Mouse (Mus musculus) 3134 (cell line): ENCODE data around the gene Plekhg5.

Source experiments
- DNase-seq: peaks from one replicate; pipeline ENCODE4 v3.0.0-alpha.2; 2011; ENCODE audit warnings: low spot score; ENCODE audit not compliant: insufficient read length; ENCODE audit errors: extremely low read depth

Gene Plekhg5

DNA sequence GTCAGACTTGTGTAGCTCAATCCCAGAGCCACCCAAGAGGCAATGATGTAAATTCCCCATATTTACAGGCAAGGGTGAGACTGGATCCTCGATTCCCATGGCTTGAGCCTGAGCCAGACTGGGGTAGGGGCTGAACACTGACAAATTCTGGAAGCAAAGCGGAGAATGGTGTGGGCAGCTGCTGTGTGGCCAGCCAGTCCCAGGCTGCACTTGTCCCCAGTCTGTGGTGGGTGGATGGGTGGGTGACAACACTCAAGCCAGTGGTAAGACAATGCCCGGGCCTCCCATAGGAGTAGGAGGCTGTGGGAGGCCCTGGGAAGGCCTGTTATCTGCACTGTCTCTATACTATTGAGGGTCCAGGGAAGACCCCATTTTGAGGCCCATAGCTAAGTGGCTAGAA is 3.1 kb upstream of the Plekhg5 start:
- no peak for DNase-seq

DNA sequence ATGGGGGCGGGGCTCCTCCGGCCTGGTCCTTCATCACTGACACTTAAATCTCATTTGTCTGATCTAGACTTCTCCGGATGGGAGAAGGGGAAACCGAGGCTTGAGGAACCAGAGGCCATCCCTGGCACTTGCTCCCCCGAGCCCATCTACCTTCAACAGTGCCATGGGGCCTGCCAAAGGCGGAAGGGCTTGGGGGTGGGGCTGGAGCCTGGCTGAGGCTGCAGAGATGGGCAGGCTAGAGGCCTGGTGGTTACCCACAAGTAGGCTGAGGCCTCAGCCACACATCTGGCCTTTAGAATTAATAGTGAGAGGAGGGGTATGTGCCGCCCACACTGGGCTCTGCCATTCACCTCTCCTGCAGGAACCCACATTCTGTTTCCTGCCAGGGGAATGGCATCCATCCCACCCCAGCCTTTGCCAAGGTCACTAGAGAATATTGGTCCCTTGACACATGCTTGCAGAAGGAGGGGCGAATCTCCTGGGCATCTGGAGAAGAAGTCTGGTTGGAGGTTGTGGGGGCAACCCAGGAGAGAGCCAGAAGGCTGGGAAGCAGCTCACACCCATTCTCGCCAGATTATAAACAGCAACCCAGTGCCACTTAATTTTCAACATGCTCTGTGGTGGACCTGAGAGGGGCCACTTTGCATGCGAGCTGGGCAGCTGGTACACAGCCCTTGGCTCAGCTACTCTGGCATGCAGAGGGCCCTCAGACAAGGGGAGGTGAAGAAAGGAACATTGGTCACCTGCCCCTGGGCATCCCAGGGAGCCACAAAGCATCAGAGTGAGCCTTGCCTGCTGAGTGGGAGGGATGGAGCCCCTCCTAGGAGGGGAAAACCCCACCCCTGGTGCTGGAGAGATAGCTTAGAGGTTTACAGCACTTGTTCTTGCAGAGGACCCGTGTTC is 1.6 kb upstream of the Plekhg5 start:
- peak; percentile 74 for DNase-seq

- no peak for DNase-seq
These were observed 357 bp downstream of the Plekhg5 start for GRCm38 (mm10) chr4:152072655-152073054.

DNA sequence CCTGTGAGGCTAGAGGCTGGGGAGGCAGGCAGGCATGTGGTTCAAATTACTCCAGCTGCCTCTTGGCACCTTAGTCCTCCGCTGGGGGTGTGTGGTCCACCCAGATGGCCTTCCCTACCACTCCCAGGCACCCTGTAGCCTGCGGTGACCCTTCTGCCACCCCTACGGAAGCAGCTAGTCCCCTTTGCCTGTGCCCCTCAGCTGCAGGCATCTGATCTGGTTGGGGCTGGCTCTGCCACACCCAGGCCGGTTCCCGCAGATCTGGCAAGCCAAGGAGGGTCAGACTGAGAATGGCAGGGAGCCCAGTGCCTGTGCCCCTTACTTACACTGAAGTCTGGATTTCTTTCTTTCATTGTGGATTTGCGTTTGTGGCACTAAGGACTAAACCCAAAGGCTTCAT is 1.4 kb downstream of the Plekhg5 start:
- no peak for DNase-seq

- DNase-seq: no peak
These were observed 2.2 kb downstream of the Plekhg5 start for GRCm38 (mm10) chr4:152074548-152074947.

GRCm38 (mm10) chr4:152077191-152077590 is 4.9 kb downstream of the Plekhg5 start:
- DNase-seq: no peak

DNA sequence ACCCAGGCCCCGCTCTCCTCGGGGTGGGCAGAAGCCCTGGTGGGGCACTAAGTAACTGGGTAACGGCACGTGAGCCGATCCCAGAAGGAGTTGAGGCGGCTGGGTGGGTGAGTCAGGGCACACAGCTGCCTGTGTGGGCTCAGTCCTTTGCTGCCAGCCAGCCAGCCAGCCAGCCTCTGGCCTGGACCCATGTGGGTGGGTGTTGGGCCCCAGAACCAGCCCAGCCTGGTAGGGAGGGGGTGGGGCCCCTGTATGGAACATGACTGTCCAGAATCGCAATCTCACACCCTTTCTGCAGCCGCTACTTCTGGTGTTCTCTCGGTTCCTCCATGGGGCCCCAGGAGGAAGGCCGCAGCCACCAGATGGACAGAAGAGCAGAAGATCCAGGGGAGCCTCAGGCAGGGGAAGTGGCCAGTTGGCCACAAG is 5.8 kb downstream of the Plekhg5 start:
- DNase-seq: peak; percentile 73

DNA sequence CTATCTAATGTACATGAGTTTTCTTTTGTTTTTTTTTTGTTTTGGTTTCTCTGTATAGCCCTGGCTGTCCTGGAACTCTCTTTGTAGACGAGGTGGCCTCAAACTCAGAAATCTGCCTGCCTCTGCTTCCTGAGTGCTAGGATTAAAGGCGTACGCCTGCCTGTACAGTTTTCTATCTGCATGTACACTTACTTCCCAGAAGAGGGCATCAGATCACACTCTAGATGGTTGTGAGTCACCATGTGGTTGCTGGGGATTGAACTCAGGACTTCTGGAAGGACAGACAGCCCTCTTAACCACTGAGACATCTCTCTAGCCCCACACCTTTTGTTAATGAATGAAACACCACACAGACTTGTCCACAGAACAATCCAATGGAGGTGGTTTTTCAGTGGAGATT is 7.0 kb downstream of the Plekhg5 start:
- no peak for DNase-seq

DNA sequence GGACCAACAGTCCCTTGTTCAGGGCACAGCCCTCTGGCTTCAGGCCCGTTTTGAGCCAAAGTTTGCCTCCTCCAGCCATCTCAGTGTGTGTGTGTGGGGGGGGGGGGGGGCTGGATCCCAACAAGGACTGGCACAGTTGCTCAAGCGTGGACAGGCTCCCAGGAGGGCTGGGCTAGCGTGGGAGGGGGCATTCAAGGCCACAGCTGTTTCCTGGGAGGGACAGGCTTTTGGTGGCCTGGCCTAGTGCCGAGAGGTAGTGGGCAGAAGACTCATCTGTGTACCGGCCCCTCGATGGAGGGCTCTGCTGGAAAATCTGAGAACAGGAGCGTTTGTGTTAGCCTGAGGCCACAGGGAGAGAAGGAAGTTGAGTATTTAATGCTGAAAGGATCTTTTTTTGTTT is 7.6 kb downstream of the Plekhg5 start:
- DNase-seq: peak; percentile 34

DNA sequence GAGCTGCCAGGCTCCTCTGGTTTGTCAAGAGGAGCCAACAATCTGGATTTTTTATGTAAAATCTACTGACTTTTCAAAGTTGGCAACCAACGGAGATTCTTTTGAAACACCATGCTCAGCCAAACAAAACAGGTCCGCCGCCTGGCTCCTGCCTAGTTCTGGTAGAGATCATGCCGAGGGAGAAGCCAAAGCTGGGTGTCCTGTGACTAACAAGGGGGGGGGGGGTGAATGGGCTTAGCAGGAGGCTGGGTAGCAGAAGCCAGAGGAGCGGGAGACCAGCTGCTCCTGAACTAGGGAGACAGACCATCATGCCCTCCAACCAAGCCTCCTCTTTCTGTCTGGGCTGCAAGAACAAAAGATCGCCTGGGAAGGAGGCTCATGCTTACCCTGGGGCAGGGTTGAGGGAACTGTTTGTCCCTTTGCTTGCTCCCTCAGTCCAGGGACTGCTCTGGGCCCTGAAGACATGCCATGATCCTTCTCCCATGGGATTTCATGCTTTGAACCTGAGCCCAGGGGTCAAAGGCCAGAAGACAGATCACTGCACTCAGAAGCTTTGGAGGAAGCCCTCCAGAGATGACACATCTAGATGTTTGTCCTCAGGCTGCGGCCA is 11.4 kb downstream of the Plekhg5 start:
- DNase-seq: peak; percentile 59

DNA sequence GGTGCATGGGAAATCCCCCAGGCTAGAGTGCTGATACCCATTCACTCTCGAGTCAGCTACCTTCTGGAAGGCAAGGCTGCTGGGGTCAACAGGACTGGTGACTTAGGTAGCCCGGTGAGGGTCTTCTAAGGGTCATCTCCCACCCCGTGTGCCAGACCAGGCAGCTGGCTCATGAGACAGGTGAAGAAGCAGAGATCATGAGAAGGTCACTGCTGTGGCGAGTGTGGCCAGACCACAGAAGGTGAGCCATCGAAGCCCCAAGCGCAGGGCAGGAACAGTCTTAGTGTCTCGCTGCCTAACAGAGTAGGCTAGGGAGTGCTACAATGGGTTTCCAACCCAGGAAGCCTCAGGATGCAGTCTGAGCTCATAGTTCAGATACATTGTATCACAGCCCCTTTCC is 12.3 kb downstream of the Plekhg5 start:
- DNase-seq: no peak

- peak; percentile 58 for DNase-seq
These were observed 14.4 kb downstream of the Plekhg5 start for GRCm38 (mm10) chr4:152086505-152087210.

DNA sequence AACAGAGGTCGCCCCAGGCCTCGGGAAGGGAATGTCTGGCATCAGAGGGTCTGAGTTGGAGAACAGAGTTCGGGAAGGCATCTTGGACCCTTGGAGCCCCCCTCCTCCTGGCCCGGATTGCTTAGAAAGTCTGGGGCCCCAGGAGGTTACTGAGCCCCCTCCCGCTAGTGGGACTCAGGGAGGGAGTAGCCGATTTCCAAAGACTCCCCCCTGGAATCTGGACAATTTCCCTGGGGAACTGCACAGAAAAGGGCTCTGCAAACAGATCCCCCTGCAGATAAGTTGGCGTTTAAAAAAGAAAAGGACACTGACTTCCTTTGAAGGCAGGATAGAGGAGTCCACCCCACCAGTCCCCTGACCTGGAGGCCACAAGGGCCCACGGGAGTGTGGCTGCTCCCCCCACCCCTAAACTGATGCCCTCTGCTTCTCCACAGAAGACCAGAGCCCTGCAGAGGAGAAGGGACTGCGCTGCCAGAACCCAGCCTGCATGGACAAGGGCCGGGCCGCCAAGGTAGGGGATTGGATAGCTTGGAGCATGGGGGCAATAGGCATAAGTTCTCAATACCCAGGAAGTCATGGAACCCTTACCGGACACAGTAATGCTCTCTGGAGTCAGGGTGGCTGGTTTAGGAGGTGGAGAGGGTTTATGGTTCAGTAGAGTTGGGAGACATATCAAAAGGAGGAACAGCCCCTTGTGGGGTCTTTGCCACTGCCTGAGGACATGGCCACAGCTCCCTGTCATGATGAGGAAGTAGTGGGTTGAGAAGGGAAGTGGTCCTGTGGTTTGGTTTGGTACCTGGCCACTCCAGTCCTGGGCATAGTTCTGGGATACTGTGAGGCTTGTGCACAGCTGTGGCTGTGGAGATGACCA is 15.1 kb downstream of the Plekhg5 start:
- DNase-seq: no peak

- DNase-seq: no peak
These were observed 15.8 kb downstream of the Plekhg5 start for GRCm38 (mm10) chr4:152088133-152088532.

- DNase-seq: no peak
These were observed 16.3 kb downstream of the Plekhg5 start for GRCm38 (mm10) chr4:152088556-152089120.

GRCm38 (mm10) chr4:152090191-152090590 is 17.9 kb downstream of the Plekhg5 start:
- no peak for DNase-seq

DNA sequence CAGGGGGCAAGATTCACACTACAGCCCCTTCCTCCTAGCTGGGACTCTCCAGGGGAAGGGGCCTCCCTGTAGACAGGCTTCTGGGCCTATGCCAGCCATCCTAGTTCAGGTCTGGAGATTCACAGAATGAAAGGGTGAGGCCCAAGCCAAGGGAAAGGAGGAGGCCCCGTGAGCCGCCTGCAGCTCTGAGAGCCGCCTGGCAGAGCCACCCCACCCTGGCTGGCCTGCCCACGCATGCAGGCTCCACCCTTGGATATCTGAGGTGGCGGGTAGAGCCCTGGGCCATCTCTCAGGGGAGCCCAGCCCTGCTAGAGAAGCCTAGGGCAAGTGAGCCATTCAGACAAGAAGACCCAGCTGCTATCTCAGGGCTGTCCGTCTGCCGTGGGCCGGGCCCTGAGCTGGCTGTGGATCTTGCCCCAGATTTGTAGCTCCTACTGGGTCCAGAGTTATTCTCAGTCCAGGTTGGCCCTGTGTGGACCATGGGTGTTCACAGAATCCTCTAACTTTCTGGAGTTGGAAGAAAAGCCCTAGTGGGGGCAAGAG is 20.5 kb downstream of the Plekhg5 start:
- DNase-seq: peak; percentile 47

DNA sequence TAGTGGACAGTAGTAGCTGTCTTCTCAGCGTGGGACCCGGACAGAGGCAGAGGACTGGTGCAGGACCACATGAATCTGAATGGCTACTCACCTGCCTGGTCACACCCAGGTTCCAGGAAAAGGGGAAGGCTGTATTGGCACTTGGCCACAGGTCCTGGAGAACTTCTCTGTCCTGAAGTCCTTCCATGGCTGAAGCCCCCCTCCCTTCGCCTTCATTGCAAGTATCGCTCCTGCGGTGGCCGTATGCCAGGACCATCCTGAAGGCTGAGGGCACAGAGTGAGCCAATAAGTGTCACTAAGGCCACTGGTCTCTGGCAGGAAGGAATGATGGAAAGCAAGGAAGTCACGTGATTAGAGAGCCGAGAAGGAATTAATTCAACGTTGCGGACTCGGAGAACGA is 21.9 kb downstream of the Plekhg5 start:
- no peak for DNase-seq

GRCm38 (mm10) chr4:152095937-152096910 is 23.9 kb downstream of the Plekhg5 start:
- peak; percentile 43 for DNase-seq
